In the genomic region with DNA sequence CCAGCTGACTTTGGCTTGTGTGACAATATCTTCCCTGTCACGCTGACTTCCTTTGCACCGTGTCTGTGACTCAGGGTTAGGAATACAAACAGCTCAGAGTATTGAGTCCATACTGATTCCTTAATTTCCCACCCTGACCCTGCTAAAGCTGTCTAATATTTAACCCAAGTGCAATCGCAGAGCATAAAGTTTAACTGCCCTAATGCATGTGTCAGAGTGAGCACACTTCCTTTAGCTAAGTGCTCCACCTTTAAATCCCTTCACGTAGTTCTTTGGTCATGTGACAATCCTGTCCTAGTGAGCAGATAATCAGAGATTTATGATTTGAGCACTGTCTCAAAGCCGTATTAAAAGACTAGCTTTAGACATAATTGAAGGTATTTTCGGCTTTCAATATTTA, we compare ENCODE assay signal across 9 mouse cellular contexts.
DNase-seq lines count a peak whose midpoint lies in the region; ATAC-seq lines count a peak whose summit lies in the region.
"Had no signal": no experiment of that assay in that cellular context is flagged by ENCODE, and none has a peak within 500 bp of the region (broad histone marks: within the 10 kb centered on the region; RNA-seq: fewer than 3 reads in every experiment).

No protein-coding gene starts in this region.

- 48% methylated on average over 6 of the region's 6 CpGs for WGBS in heart, embryonic 14.5 days
- 21% methylated on average over 6 of the region's 6 CpGs for WGBS in lung, embryonic 15.5 days
- 23% methylated on average over 6 of the region's 6 CpGs for WGBS in stomach, embryonic 15.5 days
- 89% methylated on average over 6 of the region's 6 CpGs for WGBS in midbrain, embryonic 10.5 days

- peak overlapping the region; percentile 32 to 93; a peak in 2 of 4 replicates for H3K27ac ChIP-seq in heart, embryonic 14.5 days (replicated peaks in 1 of 2; ENCODE audit: control insufficient read depth in 1 of 2, insufficient read depth in 1 of 2, low read depth in 2 of 2, low read length in 2 of 2)
- no peak overlapping the region for H3K27ac ChIP-seq in lung, embryonic 15.5 days
- H3K27ac ChIP-seq in stomach, embryonic 15.5 days = peak overlapping the region; percentile 79
- H3K27ac ChIP-seq in midbrain, embryonic 10.5 days (replicated peaks) = no peak overlapping the region
- H3K27ac ChIP-seq: macrophage had no signal

- no peaks in the 10 kb centered on the region for H3K27me3 ChIP-seq in heart, embryonic 14.5 days (ENCODE audit: control insufficient read depth, insufficient read depth, low read length)
- H3K27me3 ChIP-seq in lung, embryonic 15.5 days = no peaks in the 10 kb centered on the region
- H3K27me3 ChIP-seq in stomach, embryonic 15.5 days (replicated peaks) = no peaks in the 10 kb centered on the region
- no peaks in the 10 kb centered on the region for H3K27me3 ChIP-seq in midbrain, embryonic 10.5 days (ENCODE audit: low read depth, poor library complexity, severe bottlenecking)

- no peaks in the 10 kb centered on the region for H3K9me3 ChIP-seq in heart, embryonic 14.5 days (ENCODE audit: control insufficient read depth, low read length)
- H3K9me3 ChIP-seq in lung, embryonic 15.5 days = no peaks in the 10 kb centered on the region
- no peaks in the 10 kb centered on the region for H3K9me3 ChIP-seq in stomach, embryonic 15.5 days
- H3K9me3 ChIP-seq in midbrain, embryonic 10.5 days (replicated peaks) = no peaks in the 10 kb centered on the region

- no peaks in the 10 kb centered on the region for H3K36me3 ChIP-seq in heart, embryonic 14.5 days (ENCODE audit: control insufficient read depth, insufficient read depth, low read length)
- no peaks in the 10 kb centered on the region for H3K36me3 ChIP-seq in lung, embryonic 15.5 days
- no peaks in the 10 kb centered on the region for H3K36me3 ChIP-seq in stomach, embryonic 15.5 days
- no peaks in the 10 kb centered on the region for H3K36me3 ChIP-seq in midbrain, embryonic 10.5 days

- peak overlapping the region; percentile 71 for H3K9ac ChIP-seq in heart, embryonic 14.5 days (ENCODE audit: low read length)
- peak overlapping the region; percentile 39; the same call in 1 of the 2 replicates for H3K9ac ChIP-seq in lung, embryonic 15.5 days
- H3K9ac ChIP-seq in stomach, embryonic 15.5 days = no peak overlapping the region

- H3K4me2 ChIP-seq in heart, embryonic 14.5 days (ENCODE audit: low read length) = peak overlapping the region; percentile 74
- H3K4me2 ChIP-seq in lung, embryonic 15.5 days = peak overlapping the region; percentile 69
- H3K4me2 ChIP-seq in stomach, embryonic 15.5 days = peak overlapping the region; percentile 73

- H3K4me3 ChIP-seq in heart, embryonic 14.5 days (ENCODE audit: control insufficient read depth in 1 of 2, insufficient read depth in 1 of 2, low read depth in 1 of 2, low read length in 2 of 2) = peak overlapping the region in 1 of 2 experiments; percentile 36; a peak in 2 of 4 replicates
- H3K4me3 ChIP-seq in lung, embryonic 15.5 days = peak overlapping the region; percentile 44
- peak overlapping the region; percentile 39 for H3K4me3 ChIP-seq in stomach, embryonic 15.5 days (replicated peaks)
- no peak overlapping the region for H3K4me3 ChIP-seq in midbrain, embryonic 10.5 days

- intact Hi-C loops in heart, postnatal 36 days (cut with DNase I) = loop anchor here (2.0 kb wide), 1 partner anchor 116 kb away; no protein-coding TSS in a partner anchor
- intact Hi-C loops in left cerebral cortex, postnatal 36 days (cut with DNase I) = no loop called here

- ATAC-seq in heart, embryonic 14.5 days (ENCODE audit: insufficient number of reproducible peaks, insufficient read depth, low FRiP score, low read depth) = no peak
- ATAC-seq in lung, embryonic 15.5 days (ENCODE audit: borderline replicate concordance, extremely low read depth, low FRiP score, low TSS enrichment) = no peak
- ATAC-seq in stomach, embryonic 15.5 days (ENCODE audit: insufficient read depth, low FRiP score, low read depth) = peak; percentile 89

- no peak for DNase-seq in heart, postnatal 36 days
- no peak for DNase-seq in lung, postnatal 14 days
- peak; percentile 50 for DNase-seq in kidney, postnatal 14 days
- DNase-seq in midbrain, embryonic 10.5 days (ENCODE audit: low spot score) = no peak
- DNase-seq in left cerebral cortex, postnatal 36 days (ENCODE audit: low spot score in 2 of 2) = no peak

- H3K4me1 ChIP-seq in heart, embryonic 14.5 days (ENCODE audit: control insufficient read depth in 2 of 2, insufficient read depth in 2 of 2, low read length in 2 of 2) = peaks cover 36 to 65% of the 10 kb centered on the region in 2 experiments
- H3K4me1 ChIP-seq in lung, embryonic 15.5 days = peaks cover 13% of the 10 kb centered on the region
- H3K4me1 ChIP-seq in stomach, embryonic 15.5 days = peaks cover 14% of the 10 kb centered on the region
- peaks cover 15% of the 10 kb centered on the region for H3K4me1 ChIP-seq in midbrain, embryonic 10.5 days

Comparison
In these comparisons a context has a peak if more than half of its experiments do, and no peak if none do; other contexts are left out.
1. H3K27ac ChIP-seq: peak in heart, embryonic 14.5 days (2 of 2) and stomach, embryonic 15.5 days (single experiment); none in lung, embryonic 15.5 days (single experiment) and midbrain, embryonic 10.5 days (single experiment).
2. Peak in every context shown above with its lines, with median percentiles within 50 percentile points of each other: H3K4me2 ChIP-seq.